Comparison of ENCODE assay signal across 23 mouse cellular contexts in the genomic region with DNA sequence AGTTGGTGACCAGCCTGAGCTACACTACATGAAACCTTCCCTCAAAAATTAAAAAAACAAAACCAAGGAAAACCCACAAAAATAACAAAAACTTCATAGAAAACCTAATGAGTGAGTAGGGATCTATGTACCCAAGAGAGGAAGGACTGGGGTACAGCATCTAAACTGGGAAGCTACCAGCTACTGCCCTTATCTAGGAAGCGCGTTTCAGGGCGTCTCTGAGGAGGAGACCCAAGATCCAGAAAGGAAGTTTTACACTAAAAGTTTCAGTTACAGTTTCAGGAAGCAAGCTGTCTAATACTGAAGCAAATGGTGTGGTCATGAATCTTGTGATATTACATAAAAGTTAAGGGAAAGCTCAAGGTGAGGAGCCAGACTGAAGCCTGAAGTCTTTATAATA. TPM values are rescaled to one million over a fixed set of nuclear protein-coding genes. Genes with fewer than 3 reads are reported as not detected.
DNase-seq lines count a peak whose midpoint lies in the region; ATAC-seq and TF ChIP-seq lines count a peak whose summit lies in the region.
"Had no signal": no experiment of that assay in that cellular context is flagged by ENCODE, and none has a peak within 500 bp of the region (broad histone marks: within the 10 kb centered on the region; RNA-seq: fewer than 3 reads in every experiment).

No protein-coding gene starts in this region.

- H3K9ac ChIP-seq in MEL (ENCODE audit: control insufficient read depth, low read depth, low read length, poor library complexity, severe bottlenecking) = 0 out of 2 replicates have a peak overlapping the region, but pooled peaks have one; percentile 0
- H3K9ac ChIP-seq: embryonic facial prominence, embryonic 12.5 days; forebrain, embryonic 13.5 days; forebrain, embryonic 15.5 days; forebrain, postnatal 0 days had no signal

- H3K4me1 ChIP-seq in MEL (ENCODE audit: control insufficient read depth in 1 of 2, insufficient read depth in 2 of 2, low read length in 2 of 2) = peaks cover 0 to 8% of the 10 kb centered on the region in 2 experiments; a peak in 3 of 4 replicates
- H3K4me1 ChIP-seq: embryonic facial prominence, embryonic 12.5 days; forebrain, embryonic 13.5 days; forebrain, embryonic 15.5 days had no signal

- 0 out of 4 replicates have a peak, but pooled peaks of 1 of the 2 experiments have one; percentile 24 for TF ChIP-seq POLR2A in MEL (IDR thresholded peaks at IDR 0.05; ENCODE audit: control insufficient read depth in 1 of 2, insufficient read depth in 1 of 2, low read depth in 1 of 2, low read length in 2 of 2, poor library complexity in 1 of 2)

- peak; percentile 10 to 27; a peak in 3 of 4 replicates for TF ChIP-seq EP300 in MEL (IDR thresholded peaks at IDR 0.05; ENCODE audit: low read depth in 1 of 2, low read length in 2 of 2)

- H3K27me3 ChIP-seq in MEL (ENCODE audit: control insufficient read depth in 1 of 2, insufficient read depth in 2 of 2, low read length in 2 of 2) = no peaks in the 10 kb centered on the region
- H3K27me3 ChIP-seq: CH12.LX; embryonic facial prominence, embryonic 12.5 days; forebrain, embryonic 13.5 days; forebrain, embryonic 15.5 days had no signal

- H3K9me3 ChIP-seq in MEL (replicated peaks; ENCODE audit: insufficient read depth, low read length) = no peaks in the 10 kb centered on the region
- H3K9me3 ChIP-seq: embryonic facial prominence, embryonic 10.5 days; embryonic facial prominence, embryonic 12.5 days; forebrain, embryonic 13.5 days; forebrain, embryonic 15.5 days; G1E had no signal

- no peaks in the 10 kb centered on the region for H3K79me2 ChIP-seq in MEL (ENCODE audit: control insufficient read depth, insufficient read depth, low read length, poor library complexity)

- peak; percentile 5 for DNase-seq in 416B (ENCODE audit: low read depth)
- DNase-seq in MEL (ENCODE audit: low read depth, low spot score) = peak; percentile 65
- DNase-seq in kidney, adult 11 months = no peak
- DNase-seq in urinary bladder, adult 18-20 months (ENCODE audit: low spot score in 2 of 2) = no peak
- DNase-seq in kidney, postnatal 14 days = no peak
- DNase-seq: B cell, adult 2 months; cerebellum, adult 11 months; cerebellum, adult 18-20 months; cerebellum, adult 8-10 months; cerebellum, adult 9-11 months; cerebellum, postnatal 14 days; cerebellum, postnatal 36 days; forebrain, postnatal 0 days had no signal

- peak overlapping the region in 1 of 2 experiments; percentile 37; a peak in 2 of 4 replicates for H3K4me3 ChIP-seq in MEL (ENCODE audit: control insufficient read depth in 1 of 2, insufficient read depth in 1 of 2, low read depth in 2 of 2, low read length in 2 of 2)
- H3K4me3 ChIP-seq: embryonic facial prominence, embryonic 10.5 days; embryonic facial prominence, embryonic 12.5 days; forebrain, embryonic 13.5 days; forebrain, embryonic 15.5 days had no signal

- ATAC-seq in granulocyte monocyte progenitor cell, adult 5-6 weeks (replicated peaks; ENCODE audit: poor library complexity, severe bottlenecking) = peak; percentile 33; the same call in 1 of the 2 replicates
- ATAC-seq in megakaryocyte progenitor cell, adult 5-6 weeks (replicated peaks; ENCODE audit: poor library complexity) = 0 out of 2 replicates have a peak, but pooled peaks have one; percentile 27
- ATAC-seq: CD4-positive, CD25-positive, alpha-beta regulatory T cell, adult 4 months; forebrain, embryonic 13.5 days; forebrain, embryonic 15.5 days; forebrain, postnatal 0 days had no signal

- TF ChIP-seq CTCF in MEL (IDR thresholded peaks at IDR 0.05 in 2 of 3, conservative IDR thresholded peaks at IDR 0.05 in 1 of 3; ENCODE audit: control insufficient read depth in 1 of 3, insufficient read depth in 1 of 3, low read depth in 2 of 3, low read length in 3 of 3, poor library complexity in 1 of 3, severe bottlenecking in 1 of 3) = no peak

- peak overlapping the region; percentile 1; the same call in 1 of the 2 replicates for H3K27ac ChIP-seq in MEL (ENCODE audit: control insufficient read depth, low read depth, low read length)
- H3K27ac ChIP-seq: embryonic facial prominence, embryonic 10.5 days; embryonic facial prominence, embryonic 12.5 days; forebrain, embryonic 13.5 days; forebrain, embryonic 15.5 days had no signal

- H3K36me3 ChIP-seq in MEL (ENCODE audit: control insufficient read depth in 1 of 2, insufficient read depth in 2 of 2, low read length in 2 of 2) = peaks cover 0 to 9% of the 10 kb centered on the region in 2 experiments; a peak in 2 of 4 replicates
- H3K36me3 ChIP-seq: embryonic facial prominence, embryonic 10.5 days; embryonic facial prominence, embryonic 12.5 days; forebrain, embryonic 15.5 days; G1E had no signal

- no peak for TF ChIP-seq RAD21 in MEL (IDR thresholded peaks at IDR 0.05; ENCODE audit: low read depth, low read length)

TF ChIP-seq in MEL, 35 proteins besides CTCF, POLR2A, EP300 and RAD21:
- TF ChIP-seq KAT2A (conservative IDR thresholded peaks at IDR 0.05; ENCODE audit: low read depth, low read length) (no peak), BHLHE40 (IDR thresholded peaks at IDR 0.05; ENCODE audit: borderline replicate concordance, low read depth, low read length) (no peak), ZC3H11A (IDR thresholded peaks at IDR 0.05; ENCODE audit: low read depth, low read length) (no peak), MYC (IDR thresholded peaks at IDR 0.05; ENCODE audit: low read depth, low read length) (no peak), UBTF (IDR thresholded peaks at IDR 0.05; ENCODE audit: borderline replicate concordance, insufficient read depth, low read depth, low read length) (no peak), RCOR1 (IDR thresholded peaks at IDR 0.05; ENCODE audit: low read depth, low read length) (peak; percentile 43; the same call in 1 of the 2 replicates), GATA1 (IDR thresholded peaks at IDR 0.05; ENCODE audit: low read depth, low read length) (peak; percentile 58), SMC3 (IDR thresholded peaks at IDR 0.05; ENCODE audit: low read depth, low read length) (0 out of 2 replicates have a peak, but pooled peaks have one; percentile 10)

RNA-seq across cellular contexts. Expression of gene Ttll10, which starts 9.4 kb away (rescaled TPM):
- total RNA-seq in MEL (2012; rRNA removed) = not detected in 2 replicates
- under 1 TPM in 1 of 2 experiments, not detected in 1; 0.11 TPM for polyA plus RNA-seq in MEL (2012; ENCODE audit: insufficient read depth in 1 of 2, insufficient read length in 2 of 2, low read depth in 1 of 2, low replicate concordance in 2 of 2, missing spikeins in 1 of 2)
- total RNA-seq in granulocyte monocyte progenitor cell, adult 5-6 weeks (2014; fragmentation: Nextera tagmentation) = not detected in 2 replicates
- total RNA-seq in granulocyte monocyte progenitor cell, adult 5-6 weeks (2017) = not detected in 2 replicates
- not detected in 2 replicates for total RNA-seq in megakaryocyte progenitor cell, adult 5-6 weeks (2015)
- total RNA-seq in megakaryocyte progenitor cell, adult 5-6 weeks (2017) = not detected in 2 replicates
- total RNA-seq: forebrain, postnatal 0 days had no signal
- polyA plus RNA-seq: forebrain, embryonic 13.5 days; forebrain, embryonic 15.5 days; G1E had no signal

RNA-seq across cellular contexts. Expression of gene Tnfrsf18, which starts 23.8 kb away (rescaled TPM):
- 13.6 and 16.2 TPM in 2 replicates for total RNA-seq in MEL (2012; rRNA removed)
- 1 to 10 TPM in 1 of 2 experiments, not detected in 1; 9.3 TPM for polyA plus RNA-seq in MEL (2012; ENCODE audit: insufficient read depth in 1 of 2, insufficient read length in 2 of 2, low read depth in 1 of 2, low replicate concordance in 2 of 2, missing spikeins in 1 of 2)
- 0.99 and 4.6 TPM in 2 replicates for total RNA-seq in granulocyte monocyte progenitor cell, adult 5-6 weeks (2014; fragmentation: Nextera tagmentation)
- total RNA-seq in granulocyte monocyte progenitor cell, adult 5-6 weeks (2017) = 1.9 and 4.6 TPM in 2 replicates
- total RNA-seq in megakaryocyte progenitor cell, adult 5-6 weeks (2015) = 0.76 and 4.5 TPM in 2 replicates
- 1.9 and 2.0 TPM in 2 replicates for total RNA-seq in megakaryocyte progenitor cell, adult 5-6 weeks (2017)
- total RNA-seq: adrenal gland, postnatal 25 days; forebrain, postnatal 0 days had no signal
- polyA plus RNA-seq: G1E had no signal

RNA-seq across cellular contexts. Expression of gene Tnfrsf4, which starts 36.1 kb away (rescaled TPM):
- 1.6 and 1.7 TPM in 2 replicates for total RNA-seq in MEL (2012; rRNA removed)
- polyA plus RNA-seq in MEL (2012; ENCODE audit: insufficient read depth in 1 of 2, insufficient read length in 2 of 2, low read depth in 1 of 2, low replicate concordance in 2 of 2, missing spikeins in 1 of 2) = 1 to 10 TPM in 1 of 2 experiments, not detected in 1; 2.7 TPM
- total RNA-seq in granulocyte monocyte progenitor cell, adult 5-6 weeks (2014; fragmentation: Nextera tagmentation) = 2.2 TPM in 1 of 2 replicates, not detected in the other
- 1.1 TPM in 1 of 2 replicates, not detected in the other for total RNA-seq in granulocyte monocyte progenitor cell, adult 5-6 weeks (2017)
- 1.6 and 2.0 TPM in 2 replicates for total RNA-seq in megakaryocyte progenitor cell, adult 5-6 weeks (2015)
- 0.37 and 0.57 TPM in 2 replicates for total RNA-seq in megakaryocyte progenitor cell, adult 5-6 weeks (2017)

RNA-seq across cellular contexts. Expression of gene Sdf4, which starts 57.1 kb away (rescaled TPM):
- 111 and 114 TPM in 2 replicates for total RNA-seq in MEL (2012; rRNA removed)
- 100 to 1,000 TPM in 1 of 2 experiments, not detected in 1; 117 TPM for polyA plus RNA-seq in MEL (2012; ENCODE audit: insufficient read depth in 1 of 2, insufficient read length in 2 of 2, low read depth in 1 of 2, low replicate concordance in 2 of 2, missing spikeins in 1 of 2)
- total RNA-seq in granulocyte monocyte progenitor cell, adult 5-6 weeks (2014; fragmentation: Nextera tagmentation) = 62.0 and 73.4 TPM in 2 replicates
- 174 and 182 TPM in 2 replicates for total RNA-seq in granulocyte monocyte progenitor cell, adult 5-6 weeks (2017)
- 52.6 and 54.4 TPM in 2 replicates for total RNA-seq in megakaryocyte progenitor cell, adult 5-6 weeks (2015)
- 188 and 205 TPM in 2 replicates for total RNA-seq in megakaryocyte progenitor cell, adult 5-6 weeks (2017)

RNA-seq across cellular contexts. Expression of gene B3galt6, which starts 57.3 kb away (rescaled TPM):
- 6.6 and 9.1 TPM in 2 replicates for total RNA-seq in MEL (2012; rRNA removed)
- 1 to 10 TPM in 1 of 2 experiments, not detected in 1; 3.8 TPM for polyA plus RNA-seq in MEL (2012; ENCODE audit: insufficient read depth in 1 of 2, insufficient read length in 2 of 2, low read depth in 1 of 2, low replicate concordance in 2 of 2, missing spikeins in 1 of 2)
- total RNA-seq in granulocyte monocyte progenitor cell, adult 5-6 weeks (2014; fragmentation: Nextera tagmentation) = 6.4 and 6.6 TPM in 2 replicates
- 10.3 and 10.7 TPM in 2 replicates for total RNA-seq in granulocyte monocyte progenitor cell, adult 5-6 weeks (2017)
- total RNA-seq in megakaryocyte progenitor cell, adult 5-6 weeks (2015) = 10.5 and 10.6 TPM in 2 replicates
- 11.4 and 12.9 TPM in 2 replicates for total RNA-seq in megakaryocyte progenitor cell, adult 5-6 weeks (2017)

Comparison
In these comparisons a context has a peak if more than half of its experiments do, and no peak if none do; other contexts are left out.
1. DNase-seq: peak in 416B (single experiment) and MEL (single experiment); none in kidney, adult 11 months (single experiment), urinary bladder, adult 18-20 months (0 of 2) and kidney, postnatal 14 days (single experiment).